Mouse (Mus musculus) cerebellum, postnatal 25 days (tissue): ENCODE data around the gene Lcmt1.

Source experiments
- DNase-seq, 2 experiments: peaks; one replicate each; pipeline ENCODE4 v3.0.0; 2021; ENCODE audit warnings: mixed read lengths in 2 of 2

The Lcmt1 gene

GRCm38 (mm10) chr7:123369759-123370481 is at the start of gene Lcmt1, which contains the start of gene Arhgap17:
Lcmt1 (plus strand) TSS chr7:123369784.
Arhgap17 (minus strand) TSS chr7:123369915.
- peak; percentile 98 to 100 for DNase-seq

GRCm38 (mm10) chr7:123322452-123323121 is 47.0 kb upstream of the Lcmt1 start:
- no peak for DNase-seq

DNA sequence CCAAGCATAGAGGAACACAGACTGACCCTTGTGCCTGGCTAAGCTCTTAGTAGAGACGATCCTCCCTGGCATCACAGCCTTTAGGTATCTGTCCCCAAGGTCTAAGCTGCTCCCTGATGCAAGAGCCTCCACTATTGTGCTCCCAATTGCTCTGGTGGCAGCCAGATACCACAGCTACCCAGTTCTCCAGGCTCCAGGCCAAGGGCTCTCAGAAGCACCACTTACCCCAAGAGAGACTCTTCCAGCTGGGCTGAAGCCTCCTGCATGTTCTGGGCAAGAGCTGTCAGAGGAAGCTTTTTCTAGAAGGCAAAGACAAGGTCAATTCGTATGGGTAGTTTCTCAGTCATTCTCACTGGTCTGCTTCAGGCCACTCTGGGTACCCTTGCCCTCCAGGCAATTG is 46.2 kb upstream of the Lcmt1 start:
- no peak for DNase-seq

DNA sequence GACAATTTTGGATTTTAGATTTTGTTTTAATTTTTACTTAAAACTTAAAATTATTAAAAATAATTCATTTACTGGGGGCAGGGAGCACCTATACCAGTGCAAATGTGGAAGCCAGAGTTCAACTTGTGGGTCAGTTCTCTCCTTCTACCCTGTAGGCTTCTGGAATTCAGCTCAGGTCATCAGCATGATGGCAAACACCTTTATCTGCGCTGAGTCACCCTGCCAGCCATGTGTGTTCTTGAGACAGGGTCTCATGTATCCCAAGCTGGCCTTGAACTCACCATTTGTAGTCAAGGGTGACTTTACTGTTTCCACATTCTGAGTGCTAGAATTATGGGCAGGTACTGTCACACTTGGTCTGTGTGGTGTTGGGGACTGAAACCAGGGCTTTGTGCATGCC is 45.5 kb upstream of the Lcmt1 start:
- no peak for DNase-seq

DNA sequence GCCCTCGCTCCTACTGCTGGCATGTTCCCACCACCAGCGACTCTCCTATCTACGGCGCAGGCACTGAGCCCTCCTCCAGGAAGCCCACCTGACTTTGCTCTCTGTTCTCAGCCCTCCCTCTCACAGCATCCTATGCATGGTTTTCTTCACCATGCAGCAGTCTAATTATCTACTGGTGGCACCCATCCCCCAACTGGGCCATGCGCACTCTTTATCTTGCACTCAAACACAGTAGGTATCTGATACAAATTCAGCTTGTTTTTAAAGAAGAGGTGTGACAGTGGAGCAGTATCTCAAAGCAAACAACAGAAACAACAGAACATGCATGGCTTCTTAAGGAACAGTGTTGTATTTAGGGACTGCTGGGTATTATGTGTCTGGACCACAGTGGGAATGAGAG is 43.5 kb upstream of the Lcmt1 start:
- no peak for DNase-seq

GRCm38 (mm10) chr7:123326901-123327300 is 42.7 kb upstream of the Lcmt1 start:
- DNase-seq = no peak

- DNase-seq = no peak
These were observed 41.7 kb upstream of the Lcmt1 start for GRCm38 (mm10) chr7:123327909-123328308.

- DNase-seq = no peak
These were observed 39.1 kb upstream of the Lcmt1 start for GRCm38 (mm10) chr7:123330506-123330905.

- no peak for DNase-seq
These were observed 33.3 kb upstream of the Lcmt1 start for GRCm38 (mm10) chr7:123336322-123336721.

DNA sequence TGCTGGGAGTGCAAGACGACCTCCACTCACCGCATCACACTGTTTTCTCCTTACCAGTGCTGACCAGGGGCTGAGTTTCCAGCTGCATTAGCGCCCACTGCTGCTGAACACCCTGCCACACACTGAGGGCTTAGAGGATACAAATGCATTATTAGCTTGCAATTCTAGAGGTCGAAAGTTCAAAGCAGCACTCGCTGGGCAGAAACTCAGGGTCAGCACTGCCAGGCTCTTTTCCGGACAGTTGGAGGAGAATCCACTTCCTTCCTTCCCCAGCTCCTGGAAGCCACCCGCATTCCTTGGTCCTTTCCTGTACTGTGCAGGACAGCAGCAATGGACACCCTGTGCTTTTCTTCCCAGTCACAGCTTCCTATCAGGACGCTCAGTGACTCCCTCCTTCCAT is 31.2 kb upstream of the Lcmt1 start:
- DNase-seq = no peak

- no peak for DNase-seq
These were observed 27.7 kb upstream of the Lcmt1 start for GRCm38 (mm10) chr7:123341896-123342295.

DNA sequence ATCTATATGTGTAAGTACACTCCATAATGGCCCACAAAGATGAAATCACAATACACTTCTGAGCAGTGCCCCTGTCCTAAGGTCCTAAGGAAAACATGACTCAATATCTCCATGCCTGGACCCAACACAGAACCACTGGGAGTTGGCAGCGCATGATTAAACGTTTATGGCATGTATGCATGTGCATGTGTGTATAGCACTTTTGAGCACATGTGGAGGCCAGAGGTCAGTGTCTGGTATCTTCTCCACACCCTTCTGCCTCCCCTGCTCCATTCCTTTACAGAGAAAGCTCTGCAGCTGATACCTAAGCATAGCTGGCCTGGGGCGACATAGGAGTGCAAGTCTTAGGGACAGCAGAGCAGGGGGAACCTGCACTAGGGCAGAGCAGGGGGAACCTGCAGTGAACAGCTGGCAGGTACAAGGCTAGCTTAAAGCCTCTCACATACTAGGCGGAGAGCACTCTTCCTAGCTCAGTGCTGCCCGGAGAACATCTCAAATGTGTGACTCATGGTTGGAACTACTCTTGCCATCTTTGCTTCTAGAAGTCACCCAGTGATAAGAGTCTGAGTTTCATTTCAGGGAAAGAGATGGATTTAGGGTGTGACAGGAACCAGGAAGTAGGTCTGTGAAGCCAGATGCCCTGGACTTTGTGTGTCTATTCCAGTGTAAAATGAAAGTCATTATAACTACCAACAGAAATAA is 25.4 kb upstream of the Lcmt1 start:
- no peak for DNase-seq

DNA sequence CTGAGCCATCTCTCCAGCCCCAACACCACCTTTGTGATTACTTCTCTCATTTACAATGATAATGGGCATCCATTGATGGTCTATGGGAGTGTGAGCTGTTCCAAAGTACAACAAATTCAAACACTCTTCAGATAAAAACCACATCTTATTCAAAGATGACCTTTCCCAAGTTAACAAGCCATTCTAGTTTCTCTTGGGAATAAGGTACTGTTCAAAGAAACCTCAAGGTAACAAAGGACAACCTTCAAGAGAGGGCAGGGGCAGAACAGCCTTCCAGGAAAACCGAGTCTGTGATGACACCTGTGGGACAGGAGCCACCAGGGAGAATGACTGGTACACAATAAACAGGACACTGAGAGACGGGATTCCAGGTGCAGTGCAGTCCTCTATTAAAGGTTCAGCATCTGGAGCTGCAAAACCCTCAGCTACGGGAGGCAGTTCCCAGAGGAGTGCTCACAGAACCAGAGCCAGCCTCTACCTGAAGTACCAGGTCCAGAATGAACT is 24.5 kb upstream of the Lcmt1 start:
- DNase-seq = no peak

DNA sequence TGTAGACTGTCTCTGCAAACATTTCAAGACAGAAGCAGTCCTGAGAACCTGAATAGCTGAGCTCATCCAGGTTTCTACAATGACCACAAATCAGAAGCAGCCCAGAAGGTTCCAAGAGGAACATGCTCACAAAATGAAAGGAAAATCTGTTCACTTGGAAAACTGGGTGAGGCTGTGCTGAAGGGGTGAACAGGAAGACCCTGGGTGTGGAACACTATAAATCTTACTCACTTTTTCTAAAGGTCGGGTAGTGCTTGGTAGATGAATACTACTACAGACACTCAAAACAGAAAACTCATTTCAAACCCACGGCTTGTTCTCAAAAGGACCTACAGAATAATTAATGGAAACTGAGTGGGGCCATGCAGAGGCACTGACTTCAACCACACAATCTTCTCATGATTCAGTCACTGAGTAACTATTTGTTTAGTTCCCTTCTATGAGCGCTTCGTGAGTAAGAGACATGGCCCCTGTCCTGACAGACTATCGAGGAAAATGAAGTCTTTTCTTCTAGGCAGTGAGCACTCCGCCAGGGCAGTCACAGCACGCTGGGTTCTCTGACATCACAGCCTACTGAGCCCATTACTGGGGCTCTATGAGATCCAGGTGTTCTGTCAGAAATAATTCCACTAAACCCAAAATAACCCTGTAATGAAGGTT is 22.8 kb upstream of the Lcmt1 start:
- DNase-seq = no peak

DNA sequence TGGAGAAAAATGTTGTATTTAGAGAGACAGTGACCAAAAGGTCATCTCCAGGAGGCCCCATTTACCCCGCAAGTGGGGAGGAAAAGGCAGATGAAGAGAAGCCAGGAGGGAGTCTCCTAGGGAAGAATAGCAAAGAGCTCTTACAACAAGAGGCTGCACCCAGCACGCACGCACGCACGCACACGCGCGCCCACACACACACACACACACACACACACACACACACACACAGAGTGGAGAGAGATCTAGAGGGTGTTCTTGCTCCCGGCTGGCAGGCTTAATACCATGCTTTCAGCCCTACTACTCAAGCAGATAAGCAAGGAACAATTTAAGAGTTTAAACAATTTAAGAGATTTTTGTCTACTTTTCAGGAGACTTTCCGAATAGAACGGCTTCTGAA is 19.8 kb upstream of the Lcmt1 start:
- no peak for DNase-seq

DNA sequence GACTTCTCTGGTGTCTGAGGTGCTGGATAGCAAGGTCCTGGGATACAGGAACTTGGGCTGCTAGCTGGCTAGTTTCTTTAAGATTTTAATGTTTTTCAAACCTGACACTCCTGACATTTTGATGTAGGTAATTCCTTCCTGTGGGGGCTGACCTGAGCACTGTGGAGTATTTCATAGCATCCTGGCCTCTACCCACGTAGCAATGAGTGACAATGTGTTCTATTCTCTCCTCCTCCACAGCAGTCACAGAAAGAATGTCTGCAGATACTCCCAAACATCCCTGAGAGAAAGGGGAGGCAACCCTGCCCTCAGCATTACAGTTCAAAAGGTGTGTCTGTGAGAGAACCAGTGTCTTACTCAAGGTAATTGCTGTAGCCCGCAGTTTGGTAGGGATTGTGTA is 19.3 kb upstream of the Lcmt1 start:
- no peak for DNase-seq

DNA sequence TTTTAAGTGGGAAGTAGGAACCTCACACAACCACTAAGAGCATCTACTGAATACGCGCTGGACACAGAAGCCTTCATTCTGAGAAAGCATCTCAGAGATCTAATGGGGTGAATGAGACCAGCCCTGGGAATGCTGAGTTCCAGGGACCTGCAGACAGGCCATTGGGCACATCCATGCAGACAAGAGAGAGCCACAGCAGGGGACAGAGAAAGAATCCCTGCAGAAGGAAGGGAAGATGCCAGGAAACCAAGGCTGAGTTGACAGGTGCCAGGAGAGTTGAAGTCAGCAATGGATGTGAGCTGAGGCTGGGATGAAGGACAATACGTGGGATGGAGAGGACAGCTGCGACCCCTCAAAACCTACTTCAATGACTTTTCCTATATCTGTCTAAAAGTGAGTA is 16.5 kb upstream of the Lcmt1 start:
- DNase-seq = peak in 1 of 2 experiments; percentile 45

DNA sequence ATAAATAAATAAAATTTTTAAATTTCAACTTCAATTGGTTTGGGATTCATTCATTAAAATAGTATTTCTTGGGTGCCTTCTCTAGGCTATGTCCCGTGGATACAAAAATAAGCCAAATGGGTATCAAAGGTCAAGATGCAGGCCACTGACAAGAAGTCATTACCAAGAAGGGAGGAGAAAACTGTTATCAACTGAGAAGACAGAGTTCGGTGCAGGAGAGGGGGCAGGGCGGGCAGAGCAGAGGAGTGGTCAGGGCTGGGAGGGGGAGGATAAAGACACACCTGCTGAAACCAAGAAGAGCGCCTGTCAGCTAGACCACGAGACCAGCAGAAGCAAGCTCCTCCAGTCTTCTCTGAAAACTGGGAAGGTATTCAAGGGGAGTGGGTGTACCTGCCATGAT is 15.7 kb upstream of the Lcmt1 start:
- DNase-seq = no peak

DNA sequence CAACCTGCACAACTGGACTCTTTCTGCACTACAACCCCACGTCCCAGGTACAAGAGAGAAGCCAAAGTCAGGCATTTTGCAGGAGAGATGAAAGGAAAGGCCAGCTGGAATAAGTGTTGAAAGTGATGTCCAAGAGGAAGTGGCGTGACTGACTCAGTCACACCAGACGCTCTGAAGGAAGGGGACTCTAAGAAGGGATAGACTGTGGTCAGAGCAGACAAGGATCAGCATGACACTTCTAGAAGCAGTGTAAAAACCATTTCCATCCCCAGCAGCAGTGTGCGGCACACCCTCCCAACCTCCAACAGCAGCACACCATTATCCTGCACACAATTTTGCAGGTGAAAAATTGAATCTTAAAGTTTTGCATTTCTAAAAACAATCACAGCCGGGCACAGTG is 15.2 kb upstream of the Lcmt1 start:
- no peak for DNase-seq

- no peak for DNase-seq
These were observed 14.7 kb upstream of the Lcmt1 start for GRCm38 (mm10) chr7:123354851-123355250.

DNA sequence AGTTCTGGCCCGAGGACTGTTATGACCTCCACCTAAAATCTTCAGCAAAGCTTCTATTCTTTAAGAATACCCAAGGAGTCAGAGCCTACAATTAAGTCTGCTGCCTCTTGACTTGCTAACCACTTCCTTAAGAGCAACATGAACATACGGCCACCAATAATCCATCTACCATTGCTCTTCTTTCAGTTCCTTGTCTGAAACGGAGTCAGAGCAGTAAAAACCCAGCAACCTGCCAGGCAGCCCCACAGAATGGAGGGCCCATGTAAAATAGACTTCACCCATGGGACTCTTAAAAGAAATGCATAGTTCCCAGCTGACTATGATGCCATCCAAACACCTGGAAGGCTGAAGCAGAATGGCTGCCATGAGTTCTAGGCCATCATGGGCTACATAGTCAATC is 13.4 kb upstream of the Lcmt1 start:
- no peak for DNase-seq

GRCm38 (mm10) chr7:123359101-123359500 is 10.5 kb upstream of the Lcmt1 start:
- DNase-seq = peak; percentile 72 to 76

DNA sequence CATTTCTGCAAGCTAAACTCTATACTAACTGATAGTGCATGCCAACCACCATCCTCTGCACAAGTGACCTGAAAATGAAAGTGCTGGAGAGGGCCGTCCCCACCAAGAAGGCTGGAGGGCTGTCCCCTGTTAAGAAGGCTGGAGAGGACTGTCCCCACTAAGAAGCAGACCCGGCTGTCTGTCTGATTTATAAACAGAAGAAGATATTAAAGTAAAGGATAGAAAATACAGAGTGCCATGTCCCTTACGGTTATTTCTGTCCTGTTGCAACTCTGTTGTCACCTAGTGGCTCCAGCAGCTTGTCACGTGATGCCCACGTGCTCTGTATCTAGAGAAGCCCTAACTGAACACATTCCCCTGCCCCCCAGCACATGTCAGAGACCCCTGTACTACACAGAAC is 9.4 kb upstream of the Lcmt1 start:
- DNase-seq = no peak
